19 mouse cellular contexts compared by ENCODE assay signal in the genomic region with DNA sequence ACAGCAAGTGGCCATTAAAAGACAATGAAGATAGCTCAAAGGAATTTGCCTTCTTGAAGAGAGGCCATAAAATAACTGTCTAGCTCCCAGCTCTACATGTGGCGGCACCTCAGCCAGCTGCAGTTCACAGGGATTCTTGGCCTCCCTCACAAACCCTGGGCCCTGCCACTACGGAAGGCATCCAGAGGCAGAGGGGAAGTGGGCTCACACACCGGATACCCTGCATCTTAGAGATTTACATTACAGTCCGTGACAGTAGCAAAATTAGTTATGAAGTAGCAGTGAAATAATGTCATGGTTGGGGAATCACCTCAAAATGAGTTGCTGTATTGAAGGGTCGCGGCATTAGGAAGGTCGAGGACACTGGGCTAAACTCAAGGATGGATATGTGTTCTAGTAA. TPM values are rescaled to one million over a fixed set of nuclear protein-coding genes. Genes with fewer than 3 reads are reported as not detected.
DNase-seq lines count a peak whose midpoint lies in the region; ATAC-seq and TF ChIP-seq lines count a peak whose summit lies in the region.
"Had no signal": no experiment of that assay in that cellular context is flagged by ENCODE, and none has a peak within 500 bp of the region (broad histone marks: within the 10 kb centered on the region; RNA-seq: fewer than 3 reads in every experiment).

No protein-coding gene starts in this region.

- H3K27me3 ChIP-seq in kidney, postnatal 0 days (ENCODE audit: insufficient read depth, low read length) = no peaks in the 10 kb centered on the region
- H3K27me3 ChIP-seq: limb, embryonic 13.5 days had no signal

- H3K4me3 ChIP-seq in kidney, postnatal 0 days (replicated peaks; ENCODE audit: low read depth, low read length) = no peak overlapping the region
- H3K4me3 ChIP-seq: forebrain, embryonic 10.5 days; heart, embryonic 10.5 days; layer of hippocampus, adult 2 months; limb, embryonic 13.5 days had no signal

- peaks cover 3% of the 10 kb centered on the region for H3K4me1 ChIP-seq in kidney, postnatal 0 days (replicated peaks; ENCODE audit: insufficient read depth, low read length)

- no peak overlapping the region for H3K9ac ChIP-seq in kidney, postnatal 0 days (ENCODE audit: low read depth, low read length)
- H3K9ac ChIP-seq: limb, embryonic 13.5 days had no signal

- no peak overlapping the region for H3K27ac ChIP-seq in kidney, postnatal 0 days
- H3K27ac ChIP-seq: forebrain, embryonic 10.5 days; heart, embryonic 10.5 days; hindbrain, postnatal 0 days; layer of hippocampus, adult 2 months; limb, embryonic 13.5 days; macrophage had no signal

- H3K4me2 ChIP-seq in kidney, postnatal 0 days (ENCODE audit: low read length) = no peak overlapping the region
- H3K4me2 ChIP-seq: limb, embryonic 13.5 days had no signal

- WGBS in kidney, postnatal 0 days = 55% methylated on average over 7 of the region's 7 CpGs

- no peaks in the 10 kb centered on the region for H3K36me3 ChIP-seq in kidney, postnatal 0 days (ENCODE audit: insufficient read depth, low read length)

- TF ChIP-seq CTCF in kidney, postnatal 0 days (IDR thresholded peaks at IDR 0.05; ENCODE audit: low read depth) = no peak

- peak; percentile 68 for DNase-seq in kidney, postnatal 0 days (ENCODE audit: low spot score)
- DNase-seq in kidney, adult 9 months = no peak
- peak; percentile 47 for DNase-seq in CD4-positive helper T cell, adult 2 months (ENCODE audit: low read depth, low spot score)
- peak; percentile 85 for DNase-seq in thymus, postnatal 0 days (ENCODE audit: low spot score)
- no peak for DNase-seq in right cerebral cortex, adult 18-20 months
- DNase-seq in gastrocnemius, postnatal 10 days = no peak
- DNase-seq: B cell, adult 2 months; cerebellum, adult 11 months; gastrocnemius, postnatal 25 days; heart, postnatal 14 days; kidney, adult 2 months; lung, adult 2 months had no signal

- H3K9me3 ChIP-seq in kidney, postnatal 0 days (replicated peaks; ENCODE audit: low read length) = no peaks in the 10 kb centered on the region
- H3K9me3 ChIP-seq: heart, embryonic 10.5 days had no signal

- no peak for ATAC-seq in kidney, postnatal 0 days (replicated peaks; ENCODE audit: low FRiP score, low read depth)
- peak; percentile 78 for ATAC-seq in common myeloid progenitor, adult 5-6 weeks (replicated peaks; ENCODE audit: low read depth, poor library complexity, severe bottlenecking)
- ATAC-seq: hindbrain, postnatal 0 days had no signal

RNA-seq across cellular contexts. Expression of gene Gtf2ird2, which starts 4.8 kb away (rescaled TPM):
- polyA plus RNA-seq in kidney, postnatal 0 days (2015; fragmentation: Nextera tagmentation; extraction: Ambion mirVana) = 6.1 and 6.9 TPM in 2 replicates
- 5.4 and 7.4 TPM in 2 replicates for total RNA-seq in common myeloid progenitor, adult 5-6 weeks (2017)
- polyA plus RNA-seq in thymus, postnatal 0 days (2015; fragmentation: Nextera tagmentation; extraction: Ambion mirVana) = 4.4 and 5.9 TPM in 2 replicates
- total RNA-seq in gastrocnemius, postnatal 10 days (2021) = 1 to 10 TPM; 6.1 to 7.2 TPM

RNA-seq across cellular contexts. Expression of gene Rcc1l, which starts 12.0 kb away (rescaled TPM):
- 32.1 and 33.4 TPM in 2 replicates for polyA plus RNA-seq in kidney, postnatal 0 days (2015; fragmentation: Nextera tagmentation; extraction: Ambion mirVana)
- total RNA-seq in common myeloid progenitor, adult 5-6 weeks (2017) = 10.0 and 14.2 TPM in 2 replicates
- 21.0 and 22.4 TPM in 2 replicates for polyA plus RNA-seq in thymus, postnatal 0 days (2015; fragmentation: Nextera tagmentation; extraction: Ambion mirVana)
- 10 to 100 TPM; 17.2 to 17.4 TPM for total RNA-seq in gastrocnemius, postnatal 10 days (2021)

RNA-seq across cellular contexts. Expression of gene Ncf1, which starts 40.9 kb away (rescaled TPM):
- polyA plus RNA-seq in kidney, postnatal 0 days (2015; fragmentation: Nextera tagmentation; extraction: Ambion mirVana) = 2.4 and 2.9 TPM in 2 replicates
- total RNA-seq in common myeloid progenitor, adult 5-6 weeks (2017) = 52.0 and 54.0 TPM in 2 replicates
- polyA plus RNA-seq in thymus, postnatal 0 days (2015; fragmentation: Nextera tagmentation; extraction: Ambion mirVana) = 9.6 and 10.3 TPM in 2 replicates
- total RNA-seq in gastrocnemius, postnatal 10 days (2021) = 1 to 10 TPM; 3.4 to 4.7 TPM

Comparison
In these comparisons a context has a peak if more than half of its experiments do, and no peak if none do; other contexts are left out.
1. DNase-seq: peak in kidney, postnatal 0 days (single experiment), CD4-positive helper T cell, adult 2 months (single experiment) and thymus, postnatal 0 days (single experiment); none in kidney, adult 9 months (single experiment), right cerebral cortex, adult 18-20 months (single experiment) and gastrocnemius, postnatal 10 days (single experiment).